Mouse (Mus musculus) embryo, embryonic 10 days (tissue): ENCODE measurements around the gene Ranbp2.
A peak's percentile ranks its signal among the peaks of the same experiment; 100 is the strongest.

Experiments
- DNase-seq: peaks from one replicate; pipeline ENCODE4 v3.0.0-alpha.2; 2015; ENCODE audit warnings: low spot score

The Ranbp2 gene

GRCm38 (mm10) chr10:58446384-58447279 lies at the start of gene Ranbp2:
Ranbp2 (plus strand) TSS chr10:58446920.
- peak; percentile 99 for DNase-seq

GRCm38 (mm10) chr10:58398941-58399340 lies 47.8 kb upstream of the Ranbp2 start:
- DNase-seq, result no peak

GRCm38 (mm10) chr10:58401838-58402237 lies 44.9 kb upstream of the Ranbp2 start:
- DNase-seq, result no peak

- no peak for DNase-seq
Observed at GRCm38 (mm10) chr10:58404639-58405038, 42.1 kb upstream of the Ranbp2 start.

GRCm38 (mm10) chr10:58405285-58405948 lies 41.3 kb upstream of the Ranbp2 start:
- DNase-seq, result no peak

- DNase-seq, result no peak
Observed at GRCm38 (mm10) chr10:58405949-58406305, 40.8 kb upstream of the Ranbp2 start.

GRCm38 (mm10) chr10:58412331-58412730 lies 34.4 kb upstream of the Ranbp2 start:
- no peak for DNase-seq

GRCm38 (mm10) chr10:58412852-58413251 lies 33.9 kb upstream of the Ranbp2 start:
- no peak for DNase-seq

GRCm38 (mm10) chr10:58416702-58417101 lies 30.0 kb upstream of the Ranbp2 start:
- DNase-seq, result no peak

GRCm38 (mm10) chr10:58418290-58418971 lies 28.3 kb upstream of the Ranbp2 start:
- DNase-seq, result no peak

- no peak for DNase-seq
Observed at GRCm38 (mm10) chr10:58427930-58428329, 18.8 kb upstream of the Ranbp2 start.

- peak; percentile 9 for DNase-seq
Observed at GRCm38 (mm10) chr10:58445850-58446249, 870 bp upstream of the Ranbp2 start.

GRCm38 (mm10) chr10:58447280-58447781 lies 611 bp downstream of the Ranbp2 start:
- no peak for DNase-seq

- no peak for DNase-seq
Observed at GRCm38 (mm10) chr10:58451575-58451974, 4.9 kb downstream of the Ranbp2 start.

GRCm38 (mm10) chr10:58452185-58452584 lies 5.5 kb downstream of the Ranbp2 start:
- DNase-seq, result peak; percentile 6

GRCm38 (mm10) chr10:58459896-58460295 lies 13.2 kb downstream of the Ranbp2 start:
- DNase-seq, result no peak

- DNase-seq, result no peak
Observed at GRCm38 (mm10) chr10:58477086-58477755, 30.5 kb downstream of the Ranbp2 start.

GRCm38 (mm10) chr10:58478071-58478578 lies 31.4 kb downstream of the Ranbp2 start:
- no peak for DNase-seq

GRCm38 (mm10) chr10:58479954-58480490 lies 33.3 kb downstream of the Ranbp2 start:
- DNase-seq, result no peak

GRCm38 (mm10) chr10:58491031-58491430 lies 44.3 kb downstream of the Ranbp2 start:
- no peak for DNase-seq

- DNase-seq, result no peak
Observed at GRCm38 (mm10) chr10:58495637-58496036, 48.9 kb downstream of the Ranbp2 start.
